Mouse (Mus musculus) gastrocnemius, postnatal 14 days (tissue): ENCODE measurements around the gene Tmem117. TPM values are rescaled to one million over a fixed set of nuclear protein-coding genes. Genes with fewer than 3 reads are reported as not detected.

ENCODE experiments used
- DNase-seq: peaks from one replicate; pipeline ENCODE4 v3.0.0; 2021; ENCODE audit warnings: mixed read lengths
- intact Hi-C: fragments of 180-260 bp; cut with DNase I; formaldehyde crosslinking; loops from one replicate; pipeline ENCODE4 v1.15.1; 2025; ENCODE audit warnings: low total_unique reads
- total RNA-seq, 2 experiments: library from RNA; stranded (reverse); gene quantifications; 2 replicates each; pipeline ENCODE4 v1.2.3; 2021

The Tmem117 gene
- total RNA-seq, 2 experiments from 2014 or later = 26.8 to 30.0 TPM

DNA sequence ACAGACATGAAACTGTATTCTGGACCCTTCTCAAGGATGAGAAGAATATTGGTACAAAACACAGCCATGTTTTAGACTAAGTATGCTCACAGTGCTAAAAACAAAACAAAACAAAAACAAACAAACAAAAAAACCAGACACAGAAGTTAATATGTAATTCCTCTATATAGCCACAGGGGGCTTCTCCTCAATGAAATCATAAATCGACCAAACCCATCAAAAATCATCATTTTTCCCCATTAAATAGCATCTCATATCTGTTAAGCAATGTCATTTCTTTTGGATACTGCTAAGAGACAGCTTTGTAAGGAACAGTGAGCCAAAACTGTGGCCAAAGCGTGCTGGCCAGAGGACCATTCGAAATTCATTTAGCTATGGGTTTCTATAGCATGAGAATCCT lies 206.6 kb downstream of the Tmem117 start:
- intact Hi-C loops = no loop called here
- DNase-seq = no peak

DNA sequence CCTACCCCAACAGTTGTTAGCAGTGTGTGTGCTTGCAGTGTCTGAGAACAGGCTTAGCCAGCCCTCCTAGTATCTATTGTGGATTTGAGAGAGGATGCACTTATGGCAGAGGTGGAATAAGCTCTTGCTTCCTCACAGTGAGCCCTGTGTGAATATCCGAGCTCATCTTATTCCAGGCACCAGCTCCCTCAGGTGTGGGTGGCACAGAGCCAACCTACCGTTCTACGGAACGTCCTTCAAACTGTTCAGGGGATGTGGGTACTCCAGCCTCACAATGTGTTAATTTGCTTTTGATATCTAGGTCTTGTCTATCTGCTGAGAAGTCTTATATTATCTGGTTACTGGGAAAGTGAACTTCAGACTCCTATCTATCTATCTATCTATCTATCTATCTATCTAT lies 209.6 kb downstream of the Tmem117 start:
- intact Hi-C loops = no loop called here
- no peak for DNase-seq

DNA sequence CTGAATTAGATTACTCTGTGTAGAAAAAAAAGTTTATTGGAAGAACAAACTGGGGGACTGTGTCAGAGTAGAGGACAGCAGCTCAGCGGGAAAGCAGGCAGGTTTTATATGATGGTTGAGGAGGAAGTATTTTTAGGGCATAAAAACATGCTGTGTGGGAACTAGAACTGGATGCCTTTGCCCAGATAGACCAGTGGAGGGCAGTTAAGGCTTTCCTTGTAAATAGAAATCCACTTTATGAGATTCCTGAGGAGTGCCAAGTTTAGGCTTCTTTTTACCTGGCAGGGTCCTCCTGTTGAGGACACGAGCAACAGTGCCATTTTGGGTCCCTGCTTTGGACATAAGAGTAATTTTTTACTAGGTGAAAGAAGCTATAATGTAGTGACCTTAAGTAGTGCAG lies 218.5 kb downstream of the Tmem117 start:
- no peak for DNase-seq
- intact Hi-C loops = no loop called here

DNA sequence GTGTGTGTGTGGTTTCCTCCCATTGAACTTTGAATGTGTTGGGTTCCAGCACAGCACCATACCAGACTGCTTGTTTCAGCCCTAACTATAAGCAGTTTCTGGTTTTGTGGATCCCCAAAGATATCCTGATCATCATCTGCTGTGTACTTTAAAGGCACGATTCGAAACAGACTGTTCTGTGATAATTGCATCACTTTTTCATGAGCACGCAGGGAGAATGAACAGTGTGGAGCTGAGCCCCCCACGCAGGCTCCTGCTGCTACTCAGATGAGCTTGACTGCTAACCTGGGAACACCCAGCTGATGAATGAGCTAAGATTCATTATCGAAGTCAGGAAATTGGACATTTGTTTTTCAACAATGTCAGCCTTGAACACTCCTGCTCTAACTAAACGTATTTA lies 230.6 kb downstream of the Tmem117 start:
- intact Hi-C loops = no loop called here
- no peak for DNase-seq

DNA sequence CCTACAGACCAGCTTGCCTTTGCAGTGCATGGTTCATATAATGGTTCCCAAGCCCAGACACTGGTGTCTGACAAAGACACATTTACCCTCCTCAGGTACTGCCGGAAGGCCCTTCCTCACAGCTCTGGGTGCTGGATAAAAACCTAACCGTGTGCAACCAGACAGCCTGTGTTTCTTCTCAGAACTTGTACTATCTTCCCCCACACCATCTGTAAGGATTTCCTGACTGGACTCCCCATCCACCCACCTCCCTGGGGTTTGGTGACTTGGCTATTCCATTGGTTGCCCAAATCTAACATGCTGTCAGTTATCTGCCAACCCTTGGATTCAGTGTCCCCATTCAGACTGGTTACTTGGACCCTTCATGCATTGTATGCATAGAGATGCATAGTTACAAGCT lies 232.1 kb downstream of the Tmem117 start:
- intact Hi-C loops = no loop called here
- no peak for DNase-seq

DNA sequence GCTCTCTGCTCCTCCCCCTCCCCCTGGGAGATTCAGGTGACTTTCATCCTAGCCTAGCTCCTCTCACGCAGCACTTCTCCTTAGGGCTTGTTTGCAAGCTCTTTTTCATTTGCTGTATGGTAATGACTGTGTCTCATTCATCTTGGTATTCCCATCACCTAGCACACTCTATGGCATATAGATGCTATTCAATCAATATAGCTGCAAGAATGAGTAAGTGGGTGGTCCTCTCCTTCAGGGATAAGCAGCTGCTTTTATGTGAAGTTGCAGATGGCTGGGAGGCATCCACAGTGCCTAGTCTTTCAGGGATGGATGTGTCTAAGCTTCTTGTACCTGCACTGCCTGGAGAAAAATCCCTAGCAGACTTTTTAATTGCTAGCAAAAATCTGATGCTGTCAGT lies 235.1 kb downstream of the Tmem117 start:
- intact Hi-C loops = no loop called here
- no peak for DNase-seq

DNA sequence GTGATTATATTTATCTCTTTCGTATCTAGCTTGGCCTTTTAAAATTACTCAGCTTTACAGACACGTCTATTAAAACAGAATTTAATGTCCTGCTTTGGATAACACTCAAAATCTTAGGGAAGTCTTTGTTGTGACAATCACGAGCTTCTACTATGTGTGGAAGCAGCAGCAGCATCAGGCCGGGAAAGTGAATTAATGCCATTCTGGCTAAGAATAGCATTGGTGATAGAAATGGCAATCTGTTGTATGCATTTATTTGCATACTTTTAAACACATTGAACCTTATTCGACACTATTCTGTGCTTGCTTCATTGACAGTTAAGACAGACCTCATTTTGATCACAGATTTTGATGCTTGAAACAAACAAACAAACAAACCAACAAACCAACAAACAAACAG lies 239.3 kb downstream of the Tmem117 start:
- no peak for DNase-seq
- intact Hi-C loops = no loop called here

DNA sequence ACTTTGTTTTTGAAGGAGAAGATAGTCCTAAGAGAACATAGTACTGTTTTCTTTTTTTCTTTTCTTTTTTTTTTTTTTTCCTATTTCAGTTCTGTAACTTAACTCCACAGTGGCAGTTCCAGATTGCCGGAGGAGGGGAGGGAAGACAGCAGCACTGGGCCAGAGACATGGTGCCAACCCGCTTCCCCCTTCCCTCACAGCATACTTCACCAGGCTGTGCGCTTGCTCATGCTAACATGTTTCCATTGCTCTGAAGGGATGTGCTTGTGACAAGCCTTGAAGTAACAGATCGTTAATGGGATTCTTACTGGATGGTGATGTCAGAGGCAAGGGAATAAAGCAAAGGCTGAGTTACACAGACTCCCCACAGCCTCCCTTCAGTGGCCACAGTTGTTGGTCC lies 256.0 kb downstream of the Tmem117 start:
- intact Hi-C loops = no loop called here
- no peak for DNase-seq

DNA sequence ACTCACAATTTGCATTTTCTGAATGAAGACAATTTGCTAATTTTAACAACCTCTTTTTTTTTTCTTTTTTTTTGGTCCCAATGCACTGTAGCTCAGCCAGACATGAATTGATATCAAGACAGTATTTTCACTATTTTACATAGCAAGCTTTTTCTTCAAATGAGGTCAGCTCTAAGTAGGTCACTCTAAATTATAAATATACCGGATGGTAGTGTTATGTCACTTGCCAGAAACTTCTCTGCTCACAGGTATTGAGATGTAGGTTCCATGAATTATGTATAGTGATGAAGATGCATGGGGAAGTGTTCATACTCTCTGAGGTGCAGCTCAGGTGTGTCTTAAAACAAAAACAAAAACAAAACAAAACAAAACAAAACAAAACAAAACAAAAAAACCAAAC lies 264.2 kb downstream of the Tmem117 start:
- DNase-seq = no peak
- intact Hi-C loops = no loop called here

DNA sequence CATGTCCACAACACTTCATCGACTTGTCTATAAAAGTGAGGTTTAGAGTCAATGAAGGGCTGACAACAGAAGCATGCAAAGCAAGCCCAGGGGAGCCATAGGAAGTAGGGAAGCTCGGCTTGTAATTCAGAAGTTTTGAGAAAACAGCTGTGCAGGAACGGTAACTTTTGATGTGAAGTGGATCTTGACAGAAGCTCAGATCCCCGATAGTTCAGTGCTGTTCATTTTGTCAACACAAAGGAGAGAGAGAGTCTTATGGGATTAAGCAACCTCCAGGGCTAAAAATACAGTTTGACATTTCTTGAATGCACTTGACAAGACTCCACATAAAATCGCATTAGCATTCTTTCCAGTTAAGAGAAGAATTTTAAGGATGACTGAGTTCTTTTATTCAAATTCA lies 265.1 kb downstream of the Tmem117 start:
- intact Hi-C loops = no loop called here

DNA sequence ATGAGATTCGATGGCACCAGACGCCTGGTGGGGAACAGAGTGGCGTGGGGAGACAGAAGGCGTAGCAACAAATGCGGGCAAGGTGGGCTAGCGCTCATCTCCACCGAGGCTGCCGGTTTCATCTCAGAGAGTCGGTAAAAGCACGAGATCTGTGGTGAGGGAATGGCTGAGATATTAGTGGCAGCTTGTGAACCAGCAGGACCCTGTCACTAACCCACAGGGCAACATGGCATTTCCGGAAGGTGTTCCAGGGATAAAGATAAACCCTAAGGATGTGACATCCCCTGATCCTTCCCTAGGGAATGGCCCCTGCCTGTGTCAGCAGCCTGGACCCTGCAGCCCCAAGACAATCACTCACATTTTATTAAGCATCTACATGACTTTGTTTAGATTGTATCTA lies 266.6 kb downstream of the Tmem117 start:
- intact Hi-C loops = no loop called here

More for the DNA sequence above, 265.1 kb downstream of the Tmem117 start:
- DNase-seq = no peak

DNA sequence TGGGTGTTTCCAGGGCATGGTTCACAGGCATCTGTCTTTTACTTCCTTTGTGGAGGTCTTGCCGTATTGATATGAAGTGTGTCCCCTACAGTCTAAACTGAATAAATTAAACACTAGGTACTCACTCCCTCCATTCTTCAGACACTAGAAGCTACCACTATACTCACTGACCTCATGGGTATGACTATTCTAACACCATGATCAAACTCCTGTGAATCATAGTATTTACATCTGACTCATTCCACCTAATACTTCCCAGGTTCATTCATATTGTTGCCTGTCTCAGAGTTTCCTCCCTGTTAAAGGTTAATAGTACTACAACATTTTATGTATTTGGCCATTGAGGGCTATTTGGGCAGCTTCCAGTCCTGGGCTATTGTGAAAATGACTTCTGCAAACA lies 274.2 kb downstream of the Tmem117 start:
- no peak for DNase-seq
- intact Hi-C loops = no loop called here

More for the DNA sequence above, 266.6 kb downstream of the Tmem117 start:
- no peak for DNase-seq

DNA sequence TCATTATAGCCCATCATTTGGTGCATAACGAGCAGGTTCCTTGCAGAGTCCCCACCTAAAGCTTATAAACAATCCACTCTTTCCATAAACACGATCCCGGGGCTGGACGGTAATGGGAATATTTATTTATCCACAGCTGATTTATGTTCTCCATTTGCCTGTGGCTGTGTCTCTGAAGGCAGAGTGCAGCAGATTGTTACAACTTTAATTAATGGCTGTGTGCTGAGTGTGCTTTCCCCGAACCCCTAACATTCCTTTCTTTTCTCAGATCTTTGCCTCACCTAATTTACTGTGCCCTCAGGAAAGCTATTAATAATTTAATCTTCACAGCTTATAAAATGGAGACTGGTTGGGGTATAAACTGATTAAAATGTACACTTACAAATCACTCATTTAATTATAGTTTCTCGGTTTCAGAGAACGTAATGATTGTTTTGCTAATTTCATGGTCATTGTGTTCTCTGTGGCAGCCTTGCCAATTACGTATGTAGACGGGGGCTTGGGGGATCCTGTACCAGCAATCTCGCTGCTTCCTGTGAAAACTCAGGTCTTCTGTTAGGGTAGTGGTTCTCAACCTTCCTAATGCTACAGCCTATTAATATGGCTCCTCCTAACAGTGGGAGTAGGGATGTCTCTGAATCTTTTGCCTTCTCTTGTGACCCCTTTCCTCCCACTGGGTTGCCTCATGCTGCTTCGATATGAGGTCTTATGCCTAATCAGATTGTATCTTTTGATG lies 275.8 kb downstream of the Tmem117 start:
- intact Hi-C loops = no loop called here
- DNase-seq = no peak

DNA sequence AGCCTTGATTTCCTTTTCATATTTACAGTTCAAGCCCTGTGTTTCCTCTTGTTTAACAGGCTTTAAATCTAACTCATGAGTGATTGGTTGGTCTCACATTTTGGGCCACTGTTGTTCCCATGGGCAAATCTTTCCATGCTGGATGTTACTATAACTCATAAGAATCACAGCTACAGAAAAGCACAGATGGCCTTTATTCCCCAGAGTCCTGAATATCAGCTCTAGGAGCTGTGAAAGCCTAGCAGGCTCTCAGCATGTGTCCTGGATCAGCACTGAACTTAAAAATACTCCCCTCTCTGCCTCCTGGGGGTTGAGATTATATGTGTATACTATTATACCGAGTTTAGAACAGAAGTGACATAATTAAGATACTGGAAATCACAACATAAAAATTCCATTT lies 292.6 kb downstream of the Tmem117 start:
- intact Hi-C loops = no loop called here
- no peak for DNase-seq

DNA sequence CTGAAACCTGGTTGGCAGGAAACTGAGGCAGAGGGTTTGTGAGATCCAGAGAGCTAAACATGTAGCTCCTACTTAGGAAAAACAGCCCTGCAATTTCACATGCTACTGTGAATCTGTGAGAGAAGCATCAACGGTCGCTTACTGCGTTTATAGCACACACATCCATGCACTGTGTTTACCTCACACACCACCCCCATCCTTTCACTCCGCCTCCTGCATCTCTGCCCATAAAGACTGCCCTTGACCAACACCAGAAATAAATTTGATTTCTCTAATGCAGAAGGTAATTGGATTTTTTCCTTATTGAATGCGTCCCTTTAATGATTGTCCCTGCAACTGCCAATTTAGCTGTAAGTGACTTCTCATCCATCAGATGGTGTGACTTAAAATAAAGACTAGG lies 299.0 kb downstream of the Tmem117 start:
- DNase-seq = no peak
- intact Hi-C loops = no loop called here

DNA sequence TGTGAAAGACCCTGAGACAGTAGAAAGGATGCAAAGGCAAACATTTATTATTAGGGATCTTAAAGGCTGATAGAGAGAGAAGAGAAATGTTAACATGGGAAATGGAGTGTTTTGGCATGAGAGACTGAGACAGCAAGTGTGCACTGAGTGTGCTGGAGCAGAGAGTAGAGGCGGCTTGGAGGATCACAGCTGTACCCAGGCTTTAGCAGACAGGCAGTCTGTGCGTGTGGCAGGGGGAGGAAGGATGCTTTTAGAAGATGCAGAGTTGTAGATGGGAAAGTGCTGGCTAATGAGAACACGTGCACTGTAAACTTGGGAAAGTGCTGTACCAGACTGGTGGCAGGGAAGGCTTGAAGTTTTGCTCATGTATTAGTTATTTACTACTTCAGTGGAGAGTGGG lies 301.7 kb downstream of the Tmem117 start:
- DNase-seq = no peak
- intact Hi-C loops = no loop called here

DNA sequence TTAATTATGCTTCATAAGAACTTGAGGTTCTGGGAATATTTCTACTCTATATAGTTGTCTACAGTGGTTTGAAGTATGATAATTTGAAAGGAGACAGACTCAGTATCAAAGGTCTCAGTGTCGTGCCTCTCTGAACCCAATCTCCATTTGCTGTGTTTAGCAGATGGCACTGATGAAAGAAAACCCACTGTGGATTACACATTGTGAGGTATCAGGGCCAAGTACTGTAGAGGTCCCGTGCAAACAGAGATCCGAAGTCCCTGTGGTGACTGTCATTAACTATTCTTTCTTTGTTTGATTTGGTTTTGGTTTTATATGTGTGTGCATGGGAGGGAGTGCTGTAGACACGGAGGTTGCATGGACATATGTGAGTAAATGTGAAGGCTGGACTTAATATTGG lies 304.0 kb downstream of the Tmem117 start:
- intact Hi-C loops = no loop called here
- no peak for DNase-seq

DNA sequence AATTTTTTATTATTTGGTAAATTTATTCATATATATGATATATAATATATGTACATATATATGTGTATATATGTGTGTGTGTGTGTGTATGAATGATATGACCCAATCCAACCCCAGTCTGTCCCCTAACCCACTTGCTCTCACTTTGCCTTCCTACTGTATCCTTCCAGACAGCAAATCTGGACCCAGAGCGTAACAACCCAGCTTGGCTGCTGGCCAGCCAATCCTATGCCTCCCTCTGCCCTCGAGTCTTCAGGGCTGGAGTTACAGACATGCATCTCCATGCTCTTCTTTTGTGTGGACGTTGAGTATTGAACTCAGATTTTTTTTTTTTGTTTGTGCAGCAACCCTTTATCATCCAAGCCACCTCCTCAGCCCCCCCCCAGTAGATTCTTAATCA lies 304.4 kb downstream of the Tmem117 start:
- DNase-seq = no peak
- intact Hi-C loops = no loop called here

DNA sequence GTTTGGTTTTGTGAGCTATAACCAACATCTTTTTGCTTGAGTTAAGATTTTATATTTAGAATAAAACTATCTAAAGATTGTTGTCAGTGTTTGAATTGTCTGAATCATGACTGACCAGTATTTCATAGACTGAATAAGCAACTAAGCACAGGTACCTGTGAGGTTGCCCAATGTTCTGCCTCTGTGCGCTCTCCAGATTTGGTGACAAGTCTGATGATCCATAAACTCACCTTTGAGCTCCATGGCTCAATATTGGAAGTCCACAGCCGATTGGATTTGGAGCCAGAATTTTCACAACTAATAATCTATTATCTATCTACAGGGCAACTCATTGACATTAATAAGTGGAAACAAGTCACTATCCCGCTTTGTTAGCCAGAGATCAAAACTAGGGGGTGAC lies 312.9 kb downstream of the Tmem117 start:
- no peak for DNase-seq

DNA sequence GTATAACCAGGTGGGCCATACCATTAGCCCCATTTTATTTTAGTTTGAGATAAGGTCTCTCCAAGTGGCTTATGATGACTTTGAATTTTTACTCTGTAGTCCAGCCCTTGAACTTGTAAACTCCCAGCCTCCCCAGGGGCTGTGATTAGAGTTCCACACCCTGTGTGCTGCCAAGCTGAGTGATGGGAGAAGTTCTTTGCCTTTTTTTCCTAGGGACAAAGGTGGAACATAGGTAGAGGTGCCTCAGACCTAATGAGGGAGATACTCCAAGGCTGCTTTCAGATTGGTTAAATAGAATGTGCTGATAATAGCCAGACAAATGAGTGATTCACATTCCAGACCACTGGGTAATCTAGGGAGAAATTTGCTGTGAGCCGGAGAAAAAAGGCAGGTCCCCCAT lies 313.4 kb downstream of the Tmem117 start:
- intact Hi-C loops = no loop called here
- DNase-seq = no peak

More for the DNA sequence above, 312.9 kb downstream of the Tmem117 start:
- intact Hi-C loops = no loop called here

DNA sequence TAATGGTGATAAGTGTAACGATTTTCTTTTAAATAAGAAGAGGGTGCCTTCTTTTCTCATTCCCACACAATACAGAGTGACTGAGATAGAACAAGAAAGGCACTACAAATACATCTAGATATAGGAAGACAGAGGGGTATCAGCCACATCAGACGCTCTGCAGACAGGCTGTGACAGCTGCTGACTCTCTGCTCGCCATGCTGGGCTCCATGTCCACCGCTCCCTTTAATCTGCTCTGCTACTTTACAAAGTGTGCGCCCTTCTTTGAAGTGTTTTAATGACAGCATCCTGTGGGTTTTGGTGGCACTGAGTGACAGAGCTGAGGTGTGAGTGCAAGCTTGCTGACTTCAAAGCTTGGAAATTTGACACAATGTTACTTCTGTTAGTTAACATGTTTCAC lies 314.9 kb downstream of the Tmem117 start:
- intact Hi-C loops = no loop called here
- no peak for DNase-seq
